ENCODE assay signal across 20 mouse cellular contexts in the genomic region with DNA sequence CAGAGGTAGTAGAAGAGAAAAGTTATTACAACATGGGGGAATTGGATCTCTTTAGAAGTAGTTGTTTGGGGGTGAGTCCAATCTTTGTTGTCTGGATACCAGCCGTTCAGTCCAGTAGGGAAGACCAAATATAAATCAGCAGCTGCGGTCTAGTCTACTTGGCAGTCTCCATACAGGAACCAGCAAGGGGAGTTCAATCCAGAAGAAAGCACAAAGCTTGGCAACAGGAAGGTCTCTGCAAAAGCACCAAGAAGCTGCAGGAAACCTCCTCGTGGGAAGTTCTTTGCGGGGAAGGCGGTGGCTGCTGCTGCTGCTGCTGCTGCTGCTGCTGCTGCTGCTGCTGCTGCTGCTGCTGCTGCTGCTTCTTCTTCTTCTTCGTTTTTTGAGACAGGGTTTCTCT. TPM values are rescaled to one million over a fixed set of nuclear protein-coding genes. Genes with fewer than 3 reads are reported as not detected.
A peak's percentile ranks its signal among the peaks of the same experiment; 100 is the strongest.
DNase-seq lines count a peak whose midpoint lies in the region; ATAC-seq and TF ChIP-seq lines count a peak whose summit lies in the region.
"Had no signal": no experiment of that assay in that cellular context is flagged by ENCODE, and none has a peak within 500 bp of the region (broad histone marks: within the 10 kb centered on the region; RNA-seq: fewer than 3 reads in every experiment).

No protein-coding gene starts in this region.

- no peaks in the 10 kb centered on the region for H3K9me3 ChIP-seq in heart, embryonic 12.5 days (replicated peaks)
- H3K9me3 ChIP-seq: embryonic facial prominence, embryonic 12.5 days; forebrain, embryonic 12.5 days; heart, embryonic 15.5 days; hindbrain, embryonic 13.5 days; intestine, embryonic 15.5 days had no signal

- no peak for TF ChIP-seq POLR2A in kidney, adult 2 months (IDR thresholded peaks at IDR 0.05; ENCODE audit: low read depth, low read length)
- no peak for TF ChIP-seq POLR2A in cortical plate, adult 2 months (IDR thresholded peaks at IDR 0.05; ENCODE audit: extremely low read depth, insufficient read depth, low read length)

- no peak overlapping the region for H3K4me3 ChIP-seq in heart, embryonic 12.5 days
- H3K4me3 ChIP-seq in kidney, adult 2 months (ENCODE audit: insufficient read depth, low read depth, low read length): no peak overlapping the region
- H3K4me3 ChIP-seq in cortical plate, adult 2 months (ENCODE audit: insufficient read depth, low read length): no peak overlapping the region
- no peak overlapping the region for H3K4me3 ChIP-seq in left cerebral cortex, adult 2 months
- H3K4me3 ChIP-seq: embryonic facial prominence, embryonic 12.5 days; forebrain, embryonic 12.5 days; heart, adult 2 months; heart, embryonic 15.5 days; hindbrain, embryonic 13.5 days; intestine, embryonic 15.5 days had no signal

- no peak overlapping the region for H3K27ac ChIP-seq in heart, embryonic 12.5 days (ENCODE audit: poor library complexity, severe bottlenecking)
- no peak overlapping the region for H3K27ac ChIP-seq in kidney, adult 2 months (ENCODE audit: insufficient read depth, low read depth, low read length)
- 0 out of 2 replicates have a peak overlapping the region, but pooled peaks have one; percentile 35 for H3K27ac ChIP-seq in cortical plate, adult 2 months (ENCODE audit: insufficient read depth, low read length)
- H3K27ac ChIP-seq in left cerebral cortex, adult 2 months: no peak overlapping the region
- H3K27ac ChIP-seq: embryonic facial prominence, embryonic 12.5 days; forebrain, embryonic 12.5 days; heart, adult 2 months; heart, embryonic 15.5 days; hindbrain, embryonic 13.5 days; intestine, embryonic 15.5 days had no signal

- H3K36me3 ChIP-seq in heart, embryonic 12.5 days: peaks cover 8% of the 10 kb centered on the region
- no peaks in the 10 kb centered on the region for H3K36me3 ChIP-seq in kidney, adult 2 months (ENCODE audit: control insufficient read depth, insufficient read depth, low read length)
- H3K36me3 ChIP-seq: embryonic facial prominence, embryonic 12.5 days; heart, embryonic 15.5 days; hindbrain, embryonic 13.5 days; intestine, embryonic 15.5 days had no signal

- intact Hi-C loops in left cerebral cortex, adult 2 months (cut with DNase I): no loop called here

- no peak for ATAC-seq in heart, embryonic 12.5 days (ENCODE audit: insufficient number of reproducible peaks, low FRiP score)
- ATAC-seq: forebrain, embryonic 16.5 days; intestine, embryonic 15.5 days had no signal

- H3K4me2 ChIP-seq in heart, embryonic 12.5 days: no peak overlapping the region
- H3K4me2 ChIP-seq: embryonic facial prominence, embryonic 12.5 days; forebrain, embryonic 12.5 days; heart, embryonic 15.5 days; hindbrain, embryonic 13.5 days; intestine, embryonic 15.5 days had no signal

- H3K9ac ChIP-seq in heart, embryonic 12.5 days: no peak overlapping the region
- H3K9ac ChIP-seq: embryonic facial prominence, embryonic 12.5 days; forebrain, embryonic 12.5 days; heart, embryonic 15.5 days; hindbrain, embryonic 13.5 days; intestine, embryonic 15.5 days had no signal

- DNase-seq in heart, adult 9 months (ENCODE audit: low spot score in 2 of 2): peak; percentile 20 to 23
- DNase-seq in kidney, adult 2 months: peak; percentile 7
- no peak for DNase-seq in kidney, adult 11 months
- peak; percentile 21 for DNase-seq in brain, adult 2 months (ENCODE audit: low read depth, low spot score)
- no peak for DNase-seq in left cerebral cortex, adult 2 months (ENCODE audit: extremely low spot score in 1 of 2, low spot score in 2 of 2)
- DNase-seq: adrenal gland, adult 8-10 months; adrenal gland, postnatal 36 days; cerebellum, adult 11 months; cerebellum, adult 8-10 months; cerebellum, postnatal 14 days; kidney, adult 8-10 months had no signal

- TF ChIP-seq CTCF in kidney, adult 2 months (conservative IDR thresholded peaks at IDR 0.05; ENCODE audit: insufficient read depth, insufficient read length, low read depth, low read length): no peak
- no peak for TF ChIP-seq CTCF in cortical plate, adult 2 months (IDR thresholded peaks at IDR 0.05; ENCODE audit: extremely low read depth, insufficient read depth, low read length)
- no peak for TF ChIP-seq CTCF in left cerebral cortex, adult 2 months (IDR thresholded peaks at IDR 0.05)

- 69% methylated on average over 6 of the region's 6 CpGs for WGBS in heart, embryonic 12.5 days
- 51% methylated on average over 6 of the region's 6 CpGs for WGBS in kidney, adult 2 months

- H3K4me1 ChIP-seq in heart, embryonic 12.5 days (replicated peaks): no peaks in the 10 kb centered on the region
- no peaks in the 10 kb centered on the region for H3K4me1 ChIP-seq in kidney, adult 2 months (ENCODE audit: control insufficient read depth, insufficient read depth, low read length)
- H3K4me1 ChIP-seq in cortical plate, adult 2 months (ENCODE audit: control insufficient read depth, insufficient read depth, low read length): no peaks in the 10 kb centered on the region
- H3K4me1 ChIP-seq: embryonic facial prominence, embryonic 12.5 days; forebrain, embryonic 12.5 days; heart, embryonic 15.5 days; hindbrain, embryonic 13.5 days; intestine, embryonic 15.5 days had no signal

- H3K27me3 ChIP-seq in heart, embryonic 12.5 days (replicated peaks): no peaks in the 10 kb centered on the region
- no peaks in the 10 kb centered on the region for H3K27me3 ChIP-seq in kidney, adult 2 months (replicated peaks; ENCODE audit: control insufficient read depth, insufficient read depth, low read length)
- H3K27me3 ChIP-seq: embryonic facial prominence, embryonic 12.5 days; heart, embryonic 15.5 days; intestine, embryonic 15.5 days had no signal

RNA-seq across cellular contexts. Expression of a gene that starts 10.9 kb away (rescaled TPM):
- 41.9 and 47.5 TPM in 2 replicates for polyA plus RNA-seq in heart, embryonic 12.5 days (2016; fragmentation: Nextera tagmentation; extraction: Ambion mirVana)
- 49.6 and 52.0 TPM in 2 replicates for polyA plus RNA-seq in kidney, adult 2 months (2012; rRNA removed)
- polyA plus RNA-seq in cortical plate, adult 2 months (2012; rRNA removed): 89.4 and 106 TPM in 2 replicates
- 100 to 1,000 TPM; 278 to 297 TPM for total RNA-seq in left cerebral cortex, adult 2 months (2021)

Comparison
In these comparisons a context has a peak if more than half of its experiments do, and no peak if none do; other contexts are left out.
1. DNase-seq: peak in heart, adult 9 months (2 of 2), kidney, adult 2 months (single experiment) and brain, adult 2 months (single experiment); none in kidney, adult 11 months (single experiment) and left cerebral cortex, adult 2 months (0 of 2).